11 mouse cellular contexts compared by ENCODE assay signal in genomic region chr4:87096186-87096585, GRCm38 (mm10).
A peak's percentile ranks its signal among the peaks of the same experiment; 100 is the strongest.
DNase-seq lines count a peak whose midpoint lies in the region; ATAC-seq lines count a peak whose summit lies in the region.
"Had no signal": no experiment of that assay in that cellular context is flagged by ENCODE, and none has a peak within 500 bp of the region (broad histone marks: within the 10 kb centered on the region; RNA-seq: fewer than 3 reads in every experiment).

No protein-coding gene starts in this region.

- H3K4me1 ChIP-seq in embryonic facial prominence, embryonic 14.5 days (ENCODE audit: control insufficient read depth, insufficient read depth, low read length), result no peaks in the 10 kb centered on the region
- peaks cover 6% of the 10 kb centered on the region for H3K4me1 ChIP-seq in embryonic facial prominence, embryonic 10.5 days
- H3K4me1 ChIP-seq: intestine, embryonic 15.5 days; liver, embryonic 15.5 days had no signal

- no peak; the same call in 1 of the 2 replicates for ATAC-seq in embryonic facial prominence, embryonic 14.5 days (ENCODE audit: low read depth)
- ATAC-seq in erythroblast, adult 5-6 weeks (replicated peaks; ENCODE audit: low FRiP score, poor library complexity, severe bottlenecking), result no peak
- ATAC-seq: intestine, embryonic 15.5 days had no signal

- H3K27ac ChIP-seq in embryonic facial prominence, embryonic 14.5 days (replicated peaks; ENCODE audit: low read depth, low read length), result no peak overlapping the region
- H3K27ac ChIP-seq in embryonic facial prominence, embryonic 10.5 days (replicated peaks), result no peak overlapping the region
- H3K27ac ChIP-seq: intestine, embryonic 15.5 days; liver, embryonic 15.5 days had no signal

- H3K4me2 ChIP-seq in embryonic facial prominence, embryonic 14.5 days (ENCODE audit: low read depth, low read length), result no peak overlapping the region
- H3K4me2 ChIP-seq: intestine, embryonic 15.5 days; liver, embryonic 15.5 days had no signal

- 64% methylated on average over 5 of the region's 5 CpGs for WGBS in embryonic facial prominence, embryonic 14.5 days
- WGBS in embryonic facial prominence, embryonic 10.5 days, result 90% methylated on average over 5 of the region's 5 CpGs

- H3K9me3 ChIP-seq in embryonic facial prominence, embryonic 14.5 days (ENCODE audit: control insufficient read depth, low read length), result no peaks in the 10 kb centered on the region
- no peaks in the 10 kb centered on the region for H3K9me3 ChIP-seq in embryonic facial prominence, embryonic 10.5 days
- H3K9me3 ChIP-seq: intestine, embryonic 15.5 days; liver, embryonic 15.5 days had no signal

- H3K9ac ChIP-seq in embryonic facial prominence, embryonic 14.5 days (ENCODE audit: low read depth, low read length), result no peak overlapping the region
- H3K9ac ChIP-seq: intestine, embryonic 15.5 days; liver, embryonic 15.5 days had no signal

- no peaks in the 10 kb centered on the region for H3K27me3 ChIP-seq in embryonic facial prominence, embryonic 14.5 days (replicated peaks; ENCODE audit: control insufficient read depth, insufficient read depth, low read length)
- no peaks in the 10 kb centered on the region for H3K27me3 ChIP-seq in embryonic facial prominence, embryonic 10.5 days (replicated peaks; ENCODE audit: low read depth, poor library complexity, severe bottlenecking)
- H3K27me3 ChIP-seq: intestine, embryonic 15.5 days; liver, embryonic 15.5 days had no signal

- peak; percentile 75 for DNase-seq in embryonic facial prominence, embryonic 14.5 days (ENCODE audit: low spot score)
- no peak for DNase-seq in embryonic facial prominence, embryonic 10.5 days (ENCODE audit: low spot score)
- DNase-seq in urinary bladder, postnatal 14 days (ENCODE audit: low spot score), result peak; percentile 8
- no peak for DNase-seq in urinary bladder, adult 2 months (ENCODE audit: low spot score)
- peak; percentile 37 to 45 for DNase-seq in heart, postnatal 36 days
- peak; percentile 51 for DNase-seq in telencephalon, adult 2 months (ENCODE audit: low read depth, low spot score)
- no peak for DNase-seq in adrenal gland, adult 18-20 months (ENCODE audit: low spot score in 2 of 2)
- DNase-seq: B cell, adult 2 months had no signal

- H3K36me3 ChIP-seq in embryonic facial prominence, embryonic 14.5 days (ENCODE audit: control insufficient read depth, insufficient read depth, low read length), result no peaks in the 10 kb centered on the region
- H3K36me3 ChIP-seq in embryonic facial prominence, embryonic 10.5 days (replicated peaks), result no peaks in the 10 kb centered on the region
- H3K36me3 ChIP-seq: intestine, embryonic 15.5 days; liver, embryonic 15.5 days had no signal

- H3K4me3 ChIP-seq in embryonic facial prominence, embryonic 14.5 days (ENCODE audit: low read depth, low read length), result no peak overlapping the region
- H3K4me3 ChIP-seq in embryonic facial prominence, embryonic 10.5 days, result no peak overlapping the region
- H3K4me3 ChIP-seq: intestine, embryonic 15.5 days; liver, embryonic 15.5 days had no signal

- intact Hi-C loops in heart, postnatal 36 days (cut with DNase I), result no loop called here

Comparison
In these comparisons a context has a peak if more than half of its experiments do, and no peak if none do; other contexts are left out.
1. DNase-seq: peak in embryonic facial prominence, embryonic 14.5 days (single experiment), urinary bladder, postnatal 14 days (single experiment), heart, postnatal 36 days (2 of 2) and telencephalon, adult 2 months (single experiment); none in embryonic facial prominence, embryonic 10.5 days (single experiment), urinary bladder, adult 2 months (single experiment) and adrenal gland, adult 18-20 months (0 of 2).